Mouse (Mus musculus) small intestine, adult 2 months (tissue): Measurements from ENCODE around the gene Tnk1.

Experiments used
- CTCF ChIP-seq: fragments of 200-500 bp; IDR thresholded peaks from 2 replicates; pipeline ENCODE4 v1.5.1; 2012; ENCODE audit warnings: low read depth, mild to moderate bottlenecking, control low read depth, inconsistent platforms, low read length, moderate library complexity, mixed read lengths; ENCODE audit not compliant: insufficient replicate concordance, insufficient read length; ENCODE audit errors: extremely low read depth
- POLR2A ChIP-seq: fragments of 200-500 bp; IDR thresholded peaks from 2 replicates; pipeline ENCODE4 v1.6.1; 2012; ENCODE audit warnings: low read depth, mild to moderate bottlenecking, control low read depth, inconsistent platforms, low read length, moderate library complexity

GRCm38 (mm10) chr11:69816520-69816919, 42.0 kb downstream of the Tnk1 start:
- TF ChIP-seq POLR2A, result no peak
- no peak for TF ChIP-seq CTCF
